Mouse (Mus musculus) embryonic facial prominence, embryonic 12.5 days (tissue): ENCODE data around the gene Scml4. TPM values are rescaled to one million over a fixed set of nuclear protein-coding genes. Genes with fewer than 3 reads are reported as not detected.

Source experiments
- ATAC-seq: fragments of 200-750 bp; cut with Nextera tagmentation; 2 replicates; pipeline ENCODE4 v1.8.0; 2017; ENCODE audit not compliant: insufficient number of reproducible peaks, insufficient read depth, low FRiP score, low TSS enrichment
- H3K27ac ChIP-seq: fragments of 300-500 bp; sonication (generic); 2 replicates; pipeline ENCODE4 v1.5.1; 2016; ENCODE audit warnings: mild to moderate bottlenecking
- H3K27me3 ChIP-seq: fragments of 300-500 bp; sonication (generic); 2 replicates; pipeline ENCODE4 v1.6.1; 2016; ENCODE audit warnings: mild to moderate bottlenecking, moderate library complexity
- H3K36me3 ChIP-seq: fragments of 300-500 bp; sonication (generic); 2 replicates; pipeline ENCODE4 v1.6.1; 2016; ENCODE audit warnings: mild to moderate bottlenecking
- H3K4me1 ChIP-seq: fragments of 300-500 bp; sonication (generic); 2 replicates; pipeline ENCODE4 v1.6.1; 2016
- H3K4me2 ChIP-seq: fragments of 300-500 bp; sonication (generic); replicated peaks from 2 replicates; pipeline ENCODE4 v1.6.1; 2016; ENCODE audit warnings: mild to moderate bottlenecking, moderate library complexity
- H3K4me3 ChIP-seq: fragments of 300-500 bp; sonication (generic); 2 replicates; pipeline ENCODE4 v1.5.1; 2016; ENCODE audit warnings: mild to moderate bottlenecking
- H3K9ac ChIP-seq: fragments of 300-500 bp; sonication (generic); 2 replicates; pipeline ENCODE4 v1.6.1; 2016; ENCODE audit warnings: mild to moderate bottlenecking, moderate library complexity
- H3K9me3 ChIP-seq: fragments of 300-500 bp; sonication (generic); 2 replicates; pipeline ENCODE4 v1.6.1; 2016; ENCODE audit warnings: mild to moderate bottlenecking, moderate library complexity
- WGBS: fragments of 180-500 bp; shearing (Covaris S2); methylation state at CpG from one replicate; pipeline ENCODE4 v1.1.7; 2016; 5-methylcytosine and 5-hydroxymethylcytosine counted together
- polyA plus RNA-seq: library from polyadenylated mRNA; unstranded; fragments of >200 nt; fragmentation: Nextera tagmentation; extraction: Ambion mirVana; gene quantifications from 2 replicates; pipeline ENCODE4 v1.2.1, GENCODE M21; 2016

Gene Scml4
- polyA plus RNA-seq, 1 experiment from 2014 or later, result 0.37 TPM

GRCm38 (mm10) chr10:42910567-42910966 is 50.4 kb downstream of the Scml4 start:
- H3K4me3 ChIP-seq, result no peak overlapping the region
- no peak overlapping the region for H3K9ac ChIP-seq
- H3K4me2 ChIP-seq, result no peak overlapping the region
- H3K9me3 ChIP-seq, result no peaks in the 10 kb centered on the region
- H3K27me3 ChIP-seq, result no peaks in the 10 kb centered on the region
- WGBS, result 39% methylated on average over 4 of the region's 4 CpGs
- no peaks in the 10 kb centered on the region for H3K36me3 ChIP-seq
- ATAC-seq, result no peak
- peaks cover 7% of the 10 kb centered on the region; the same call in 1 of the 2 replicates for H3K4me1 ChIP-seq
- H3K27ac ChIP-seq, result no peak overlapping the region

GRCm38 (mm10) chr10:42912056-42912455 is 51.9 kb downstream of the Scml4 start:
- H3K9me3 ChIP-seq, result no peaks in the 10 kb centered on the region
- H3K4me2 ChIP-seq, result no peak overlapping the region
- H3K27me3 ChIP-seq, result no peaks in the 10 kb centered on the region
- peaks cover 7% of the 10 kb centered on the region; the same call in 1 of the 2 replicates for H3K4me1 ChIP-seq
- WGBS, result 88% methylated on average over 10 of the region's 10 CpGs
- ATAC-seq, result no peak
- no peak overlapping the region for H3K27ac ChIP-seq
- H3K9ac ChIP-seq, result no peak overlapping the region
- H3K4me3 ChIP-seq, result no peak overlapping the region
- H3K36me3 ChIP-seq, result no peaks in the 10 kb centered on the region

- no peak overlapping the region for H3K9ac ChIP-seq
- H3K9me3 ChIP-seq, result no peaks in the 10 kb centered on the region
- 50% methylated on average over 4 of the region's 4 CpGs for WGBS
- no peak for ATAC-seq
- no peak overlapping the region for H3K27ac ChIP-seq
- no peak overlapping the region for H3K4me2 ChIP-seq
- peaks cover 7% of the 10 kb centered on the region; the same call in 1 of the 2 replicates for H3K4me1 ChIP-seq
- H3K36me3 ChIP-seq, result no peaks in the 10 kb centered on the region
- H3K27me3 ChIP-seq, result no peaks in the 10 kb centered on the region
- H3K4me3 ChIP-seq, result no peak overlapping the region
Measured at GRCm38 (mm10) chr10:42913196-42913595, 53.0 kb downstream of the Scml4 start.

- Histone ChIP-seq H3K27me3 (no peaks in the 10 kb centered on the region), H3K4me2 (no peak overlapping the region), H3K4me3 (no peak overlapping the region), H3K4me1 (peaks cover 7% of the 10 kb centered on the region; the same call in 1 of the 2 replicates), H3K36me3 (no peaks in the 10 kb centered on the region), H3K9me3 (no peaks in the 10 kb centered on the region), H3K27ac (no peak overlapping the region), H3K9ac (no peak overlapping the region)
- 61% methylated on average over 6 of the region's 6 CpGs for WGBS
- no peak for ATAC-seq
Measured at GRCm38 (mm10) chr10:42914146-42914545, 54.0 kb downstream of the Scml4 start.

- H3K9ac ChIP-seq, result no peak overlapping the region
- 82% methylated on average over 5 of the region's 5 CpGs for WGBS
- H3K4me2 ChIP-seq, result no peak overlapping the region
- no peaks in the 10 kb centered on the region for H3K9me3 ChIP-seq
- H3K36me3 ChIP-seq, result no peaks in the 10 kb centered on the region
- peaks cover 2% of the 10 kb centered on the region; the same call in 1 of the 2 replicates for H3K4me1 ChIP-seq
- H3K4me3 ChIP-seq, result no peak overlapping the region
- ATAC-seq, result no peak
- no peaks in the 10 kb centered on the region for H3K27me3 ChIP-seq
- H3K27ac ChIP-seq, result no peak overlapping the region
Measured at GRCm38 (mm10) chr10:42917355-42917754, 57.2 kb downstream of the Scml4 start.

GRCm38 (mm10) chr10:42919786-42920185 is 59.6 kb downstream of the Scml4 start:
- Histone ChIP-seq H3K27me3 (no peaks in the 10 kb centered on the region), H3K4me1 (no peaks in the 10 kb centered on the region), H3K4me3 (no peak overlapping the region), H3K9ac (no peak overlapping the region), H3K36me3 (no peaks in the 10 kb centered on the region), H3K4me2 (no peak overlapping the region), H3K27ac (no peak overlapping the region), H3K9me3 (no peaks in the 10 kb centered on the region)
- ATAC-seq, result no peak
- WGBS, result 92% methylated on average over 12 of the region's 12 CpGs

- Histone ChIP-seq H3K4me3 (no peak overlapping the region), H3K4me1 (no peaks in the 10 kb centered on the region), H3K9me3 (no peaks in the 10 kb centered on the region), H3K27me3 (no peaks in the 10 kb centered on the region), H3K36me3 (no peaks in the 10 kb centered on the region), H3K9ac (no peak overlapping the region), H3K27ac (no peak overlapping the region), H3K4me2 (0 out of 2 replicates have a peak overlapping the region, but pooled peaks have one; percentile 7)
- WGBS, result 77% methylated on average over 22 of the region's 22 CpGs
- ATAC-seq, result no peak
Measured at GRCm38 (mm10) chr10:42925103-42925866, 65.1 kb downstream of the Scml4 start.

- 89% methylated on average over 23 of the region's 23 CpGs for WGBS
- no peak overlapping the region for H3K27ac ChIP-seq
- H3K36me3 ChIP-seq, result no peaks in the 10 kb centered on the region
- no peak for ATAC-seq
- H3K9me3 ChIP-seq, result no peaks in the 10 kb centered on the region
- no peak overlapping the region for H3K4me2 ChIP-seq
- H3K9ac ChIP-seq, result no peak overlapping the region
- no peak overlapping the region for H3K4me3 ChIP-seq
- 0 out of 2 replicates have a peak, but pooled peaks cover 10% of the 10 kb centered on the region for H3K4me1 ChIP-seq
- no peaks in the 10 kb centered on the region for H3K27me3 ChIP-seq
Measured at GRCm38 (mm10) chr10:42930121-42930650, 70.0 kb downstream of the Scml4 start.

GRCm38 (mm10) chr10:42932862-42933480 is 72.8 kb downstream of the Scml4 start:
- no peak overlapping the region for H3K4me2 ChIP-seq
- no peaks in the 10 kb centered on the region for H3K27me3 ChIP-seq
- 0 out of 2 replicates have a peak, but pooled peaks cover 10% of the 10 kb centered on the region for H3K4me1 ChIP-seq
- H3K27ac ChIP-seq, result peak overlapping the region; percentile 63
- H3K36me3 ChIP-seq, result no peaks in the 10 kb centered on the region
- ATAC-seq, result no peak
- H3K9me3 ChIP-seq, result no peaks in the 10 kb centered on the region
- no peak overlapping the region for H3K9ac ChIP-seq
- no peak overlapping the region for H3K4me3 ChIP-seq
- 21% methylated on average over 14 of the region's 14 CpGs for WGBS

GRCm38 (mm10) chr10:42934672-42935071 is 74.5 kb downstream of the Scml4 start:
- WGBS, result 71% methylated on average over 8 of the region's 8 CpGs
- no peak overlapping the region for H3K27ac ChIP-seq
- no peak overlapping the region for H3K4me3 ChIP-seq
- no peaks in the 10 kb centered on the region for H3K36me3 ChIP-seq
- H3K4me1 ChIP-seq, result 0 out of 2 replicates have a peak, but pooled peaks cover 10% of the 10 kb centered on the region
- no peak overlapping the region for H3K9ac ChIP-seq
- no peaks in the 10 kb centered on the region for H3K9me3 ChIP-seq
- H3K27me3 ChIP-seq, result no peaks in the 10 kb centered on the region
- ATAC-seq, result no peak
- no peak overlapping the region for H3K4me2 ChIP-seq

GRCm38 (mm10) chr10:42936205-42936604 is 76.0 kb downstream of the Scml4 start:
- Histone ChIP-seq H3K27me3 (no peaks in the 10 kb centered on the region), H3K27ac (no peak overlapping the region), H3K4me3 (no peak overlapping the region), H3K4me1 (0 out of 2 replicates have a peak, but pooled peaks cover 13% of the 10 kb centered on the region), H3K36me3 (no peaks in the 10 kb centered on the region), H3K9ac (no peak overlapping the region), H3K4me2 (no peak overlapping the region), H3K9me3 (no peaks in the 10 kb centered on the region)
- no peak for ATAC-seq

- ATAC-seq, result no peak
- Histone ChIP-seq H3K9me3 (no peaks in the 10 kb centered on the region), H3K4me3 (no peak overlapping the region), H3K4me1 (peaks cover 9% of the 10 kb centered on the region; the same call in 1 of the 2 replicates), H3K27me3 (no peaks in the 10 kb centered on the region), H3K27ac (no peak overlapping the region), H3K4me2 (no peak overlapping the region), H3K9ac (no peak overlapping the region), H3K36me3 (no peaks in the 10 kb centered on the region)
- WGBS, result 86% methylated on average over 4 of the region's 4 CpGs
Measured at GRCm38 (mm10) chr10:42938361-42938760, 78.2 kb downstream of the Scml4 start.
